Mouse (Mus musculus) left cerebral cortex, adult 9 months (tissue): ENCODE measurements around the gene Gm49711.

ENCODE experiments used
- DNase-seq, 2 experiments: peaks; one replicate each; pipeline ENCODE4 v3.0.0; 2022; ENCODE audit warnings: low spot score in 2 of 2

Gene Gm49711

GRCm38 (mm10) chr16:92120899-92121531 lies 62.9 kb downstream of the Gm49711 start:
- no peak for DNase-seq

DNA sequence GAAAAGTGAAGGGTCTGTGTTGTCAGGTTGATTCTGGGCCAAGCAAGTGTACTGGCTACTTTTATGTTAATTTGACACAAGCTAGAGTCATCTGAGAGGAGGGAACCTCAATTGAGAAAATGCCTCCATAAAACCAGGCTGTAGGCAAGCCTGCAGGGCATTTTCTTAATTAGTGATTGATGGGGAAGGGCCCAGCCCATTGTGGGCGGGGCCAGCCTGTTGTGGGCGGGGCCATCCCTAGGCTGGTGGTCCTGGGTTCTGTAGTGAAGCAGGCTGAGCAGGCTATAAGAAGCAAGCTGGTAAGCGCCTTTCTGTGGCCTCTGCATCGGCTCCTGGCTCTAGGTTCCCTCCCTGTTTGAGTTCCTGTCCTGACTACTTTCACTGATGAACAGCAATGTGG lies 69.1 kb downstream of the Gm49711 start:
- DNase-seq = no peak

GRCm38 (mm10) chr16:92127666-92128065 lies 69.5 kb downstream of the Gm49711 start:
- no peak for DNase-seq

DNA sequence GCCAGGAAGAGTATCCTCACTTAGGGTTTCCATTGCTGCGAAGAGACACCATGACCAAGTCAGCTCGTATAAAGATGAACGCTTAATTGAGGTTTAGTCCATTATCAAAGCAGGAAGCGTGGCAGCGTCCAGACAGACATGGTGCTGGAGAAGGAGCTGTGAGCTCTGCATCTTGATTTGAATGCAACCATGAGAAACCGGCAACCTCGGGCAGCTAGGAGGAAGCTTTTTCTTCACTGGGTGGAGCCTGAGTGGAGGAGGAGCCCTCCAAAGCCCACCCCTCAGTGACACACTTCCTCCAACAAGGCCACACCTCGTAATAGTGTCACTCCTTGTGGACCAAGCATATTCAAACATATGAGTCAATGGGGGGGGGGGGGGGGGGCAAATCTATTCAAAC lies 71.7 kb downstream of the Gm49711 start:
- no peak for DNase-seq

GRCm38 (mm10) chr16:92132511-92132910 lies 74.4 kb downstream of the Gm49711 start:
- DNase-seq = no peak

DNA sequence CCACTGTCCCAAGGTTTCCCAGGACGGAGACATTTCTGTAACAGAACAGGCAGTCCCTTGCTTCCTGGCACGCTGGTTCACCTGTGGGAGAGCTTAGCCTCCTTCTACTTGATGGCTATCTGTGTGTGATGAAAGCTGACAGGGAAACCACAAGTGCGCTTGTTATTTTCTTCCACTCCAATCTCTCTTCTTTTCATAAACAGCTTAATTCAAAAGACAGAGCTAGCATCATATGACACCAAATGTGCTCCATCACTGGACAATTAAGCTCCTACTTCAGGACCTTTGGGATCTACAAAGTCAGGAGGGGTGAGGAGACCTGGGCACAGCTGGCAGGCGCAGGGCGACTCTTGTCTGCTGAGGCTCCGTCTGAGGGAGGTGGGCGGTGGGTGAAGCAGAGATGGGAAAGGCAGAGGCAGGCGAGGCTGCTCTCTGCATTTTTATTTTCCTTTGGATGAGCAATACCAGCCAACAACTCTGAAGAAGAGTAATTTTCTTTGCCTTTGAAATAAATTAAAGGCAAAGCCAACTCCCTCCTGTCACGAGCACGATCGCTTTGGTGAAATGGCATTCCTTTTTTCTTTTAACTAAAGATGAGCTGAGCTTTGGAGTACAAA lies 76.1 kb downstream of the Gm49711 start:
- no peak for DNase-seq

GRCm38 (mm10) chr16:92136275-92136674 lies 78.2 kb downstream of the Gm49711 start:
- DNase-seq = no peak

- DNase-seq = no peak
Observed at GRCm38 (mm10) chr16:92139386-92140261, 81.5 kb downstream of the Gm49711 start.

- no peak for DNase-seq
Observed at GRCm38 (mm10) chr16:92140328-92140727, 82.2 kb downstream of the Gm49711 start.

DNA sequence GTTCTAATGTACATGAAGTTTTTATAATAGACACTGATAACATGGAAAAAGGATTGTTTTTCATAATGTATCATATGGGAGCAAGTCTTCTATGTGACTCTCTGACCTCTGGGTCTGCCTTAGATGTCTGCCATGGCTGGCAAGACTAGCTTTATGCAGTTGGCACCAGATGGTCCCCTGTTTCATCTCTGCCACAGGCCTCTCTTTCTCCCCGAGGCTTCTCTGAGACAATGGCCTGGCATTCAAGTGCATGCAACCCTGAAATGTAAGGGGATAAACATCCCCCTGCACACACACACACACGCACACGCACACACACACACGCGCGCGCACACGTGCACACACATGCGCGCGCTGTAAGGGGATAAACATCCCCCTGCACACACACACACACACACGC lies 82.9 kb downstream of the Gm49711 start:
- no peak for DNase-seq

DNA sequence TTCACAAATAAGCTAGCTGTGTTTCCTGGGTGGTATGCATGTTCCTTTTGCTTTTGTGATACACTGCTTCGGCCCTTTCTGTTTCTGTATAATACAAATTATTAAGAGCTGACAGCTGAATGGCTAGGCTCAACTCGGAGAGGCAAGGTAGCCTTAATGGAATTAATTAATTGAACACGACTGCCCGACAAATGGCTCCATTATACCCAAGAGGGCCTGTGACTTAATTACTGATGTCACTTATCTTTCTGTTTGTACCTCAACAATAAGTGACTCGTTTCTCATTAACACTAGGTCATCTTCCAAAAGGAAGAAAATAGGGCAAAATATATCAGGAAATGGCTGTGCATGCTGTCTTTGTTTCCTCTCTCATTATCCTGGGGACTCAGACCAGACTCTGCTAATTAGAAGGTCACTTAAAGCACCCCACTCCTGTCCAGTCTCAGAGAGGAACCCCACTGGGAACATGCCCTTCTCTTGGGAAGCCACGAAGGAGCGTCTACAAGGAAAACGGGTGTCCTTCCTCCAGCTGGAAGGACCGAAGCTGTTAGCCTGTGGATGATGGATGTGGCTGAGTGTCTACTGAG lies 84.4 kb downstream of the Gm49711 start:
- DNase-seq = no peak

GRCm38 (mm10) chr16:92147631-92148366 lies 89.7 kb downstream of the Gm49711 start:
- no peak for DNase-seq

DNA sequence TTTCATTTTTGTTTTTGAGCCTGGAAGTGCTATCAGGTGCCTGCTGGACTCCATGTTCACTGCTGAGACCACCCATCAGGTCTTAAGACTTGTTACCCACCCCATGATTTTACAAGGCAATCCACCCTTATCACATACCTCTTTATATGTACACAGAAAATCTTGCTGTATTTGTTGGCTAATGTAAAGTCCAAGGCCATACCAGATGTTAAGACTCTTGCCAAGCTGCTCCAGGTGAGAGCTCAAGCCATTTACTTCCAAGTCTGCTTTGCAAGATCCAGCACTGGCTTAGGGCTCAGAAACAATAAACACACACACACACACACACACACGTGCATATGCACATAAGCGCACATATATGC lies 90.2 kb downstream of the Gm49711 start:
- no peak for DNase-seq

DNA sequence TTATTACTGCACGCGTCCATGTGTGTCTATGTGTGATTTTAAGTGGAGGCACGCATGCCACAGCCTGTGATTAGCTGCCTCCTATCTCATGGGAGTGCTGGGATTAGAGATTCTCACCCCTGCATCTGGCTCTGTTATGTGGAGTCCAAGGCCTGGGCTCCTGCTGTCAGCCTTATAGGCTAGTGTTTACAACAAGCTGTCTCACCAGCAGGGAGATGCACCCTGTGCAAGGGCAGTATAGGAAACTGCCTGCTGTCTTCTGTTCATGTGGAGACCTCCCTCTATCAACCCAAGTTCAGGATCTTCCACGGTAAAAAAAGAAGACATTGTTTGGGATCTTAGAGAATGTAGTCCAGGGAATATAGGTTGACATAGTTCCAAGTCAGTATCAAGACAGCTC lies 92.9 kb downstream of the Gm49711 start:
- DNase-seq = no peak

- peak in 1 of 2 experiments; percentile 65 for DNase-seq
Observed at GRCm38 (mm10) chr16:92158021-92158455, 99.9 kb downstream of the Gm49711 start.

DNA sequence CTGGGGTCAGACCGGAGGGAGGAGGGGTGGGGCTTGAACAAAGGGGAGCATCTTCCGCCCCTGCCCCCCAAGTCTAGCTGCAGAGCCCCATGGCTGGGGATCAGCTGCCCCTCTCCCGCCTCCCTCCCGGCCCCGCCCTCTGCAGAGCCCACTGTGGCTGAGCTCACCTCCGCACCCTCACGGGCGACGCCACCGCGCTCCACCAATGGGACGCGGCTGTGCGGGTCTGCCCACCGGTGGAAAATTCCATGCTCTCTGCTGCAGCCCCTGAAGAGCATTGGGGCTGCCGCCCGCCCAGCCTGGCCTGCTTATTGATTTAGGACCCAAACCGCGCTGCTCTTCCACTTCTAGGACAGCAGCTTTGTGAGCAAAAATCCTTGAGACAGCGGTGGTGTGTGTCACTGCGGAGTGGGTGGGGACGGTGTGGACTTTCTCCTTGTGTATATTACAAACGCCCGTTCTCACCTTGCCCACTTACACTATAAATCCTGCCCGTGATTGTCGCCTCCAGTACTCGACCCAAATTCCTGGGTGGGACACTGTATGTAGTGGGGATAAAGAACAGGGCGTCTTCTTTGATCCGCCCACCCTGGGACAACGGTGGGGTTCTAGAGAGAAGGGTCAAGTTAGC lies 100.5 kb downstream of the Gm49711 start:
- peak; percentile 49 to 73 for DNase-seq

- DNase-seq = peak in 1 of 2 experiments; percentile 23
Observed at GRCm38 (mm10) chr16:92159114-92159513, 101.0 kb downstream of the Gm49711 start.

DNA sequence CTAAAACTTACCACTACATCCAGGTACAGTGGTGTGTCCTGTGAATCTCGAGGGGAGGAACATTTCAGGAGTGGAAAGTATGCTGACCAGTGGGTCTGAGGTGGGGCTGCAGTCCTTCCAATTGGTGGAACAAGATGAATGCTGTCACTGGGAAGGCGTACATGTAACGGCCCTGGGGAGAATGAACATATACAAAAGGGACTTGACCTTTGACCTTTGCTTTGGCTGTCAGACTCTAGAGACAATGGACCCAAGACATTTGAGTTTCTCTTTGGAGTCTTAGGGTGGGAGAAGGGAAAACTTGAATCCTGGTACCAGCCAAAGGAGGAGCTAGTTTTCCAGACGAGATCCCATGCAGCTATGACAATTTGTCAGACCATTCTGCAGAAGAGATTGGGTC lies 104.2 kb downstream of the Gm49711 start:
- DNase-seq = no peak

DNA sequence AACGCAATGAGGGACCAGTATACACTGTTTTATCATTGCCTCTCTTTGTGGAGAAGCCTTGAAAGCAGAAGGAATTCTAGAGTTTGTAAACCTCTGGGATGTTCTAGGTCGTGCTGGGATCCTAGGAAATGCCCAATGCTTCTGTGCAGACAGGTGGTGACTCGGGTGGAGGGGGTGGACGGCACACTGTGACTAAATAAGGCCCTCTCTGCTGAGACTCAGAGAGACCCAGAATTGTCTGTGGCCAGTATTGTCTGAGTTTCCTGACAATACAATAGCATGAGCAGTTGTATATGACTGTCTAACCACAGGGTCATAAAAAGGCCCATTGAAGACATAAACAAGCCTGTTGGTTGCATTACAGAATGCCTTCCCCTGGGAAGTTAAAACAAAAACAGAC lies 105.4 kb downstream of the Gm49711 start:
- DNase-seq = no peak

GRCm38 (mm10) chr16:92176052-92176451 lies 117.9 kb downstream of the Gm49711 start:
- no peak for DNase-seq

DNA sequence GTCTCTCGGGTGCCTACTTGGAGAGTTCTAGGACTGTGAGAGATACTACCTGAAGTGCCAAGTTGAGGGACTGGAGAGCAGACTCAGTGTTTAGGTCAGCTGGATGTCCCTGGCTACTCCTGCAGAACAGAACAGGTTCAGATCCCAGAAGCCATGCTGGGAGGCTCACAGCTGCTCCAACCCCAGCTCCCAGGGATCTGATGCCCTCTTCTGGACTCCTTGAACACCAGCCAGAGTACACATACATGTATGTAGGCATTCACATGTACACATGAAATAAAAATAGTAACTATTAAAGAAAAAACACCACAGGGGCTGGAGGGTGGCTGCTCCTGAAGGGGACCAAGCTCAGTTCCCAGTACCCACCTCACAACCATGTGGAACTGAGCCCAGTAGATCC lies 119.6 kb downstream of the Gm49711 start:
- DNase-seq = no peak
